Mouse (Mus musculus) heart, adult 18-20 months (tissue): ENCODE measurements around the gene Iqsec1. TPM values are rescaled to one million over a fixed set of nuclear protein-coding genes. Genes with fewer than 3 reads are reported as not detected.

Experiments used
- DNase-seq, 2 experiments: peaks; one replicate each; pipeline ENCODE4 v3.0.0; 2021 to 2022; ENCODE audit warnings: mixed read lengths in 1 of 2
- total RNA-seq, 2 experiments: library from RNA; stranded (reverse); gene quantifications; 2 replicates each; pipeline ENCODE4 v1.2.3; 2021

Iqsec1 gene
- total RNA-seq, 2 experiments from 2014 or later = 133 to 153 TPM

GRCm38 (mm10) chr6:90969341-90969871 lies 19.1 kb downstream of the Iqsec1 start:
- no peak for DNase-seq

DNA sequence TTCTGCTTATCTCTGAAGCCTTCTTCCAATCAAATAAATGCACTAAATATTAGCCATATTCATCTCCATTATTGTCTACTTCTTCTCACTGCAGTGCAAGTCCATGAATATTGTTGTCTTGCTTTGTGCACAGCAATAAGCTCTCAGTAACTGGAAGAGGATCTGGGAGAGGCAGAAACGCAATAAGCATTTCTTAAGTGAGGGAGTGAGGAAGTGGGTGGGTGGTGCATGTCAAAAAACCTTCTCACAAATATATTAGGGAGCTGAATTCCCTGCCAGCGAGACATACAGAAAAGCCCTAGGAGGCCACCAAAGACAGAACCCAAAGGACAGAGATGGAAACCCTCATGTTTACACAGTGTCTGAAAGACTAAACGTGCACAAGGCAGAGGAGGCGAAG lies 35.1 kb downstream of the Iqsec1 start:
- DNase-seq = no peak

- DNase-seq = no peak
These were observed 37.5 kb downstream of the Iqsec1 start for GRCm38 (mm10) chr6:90950936-90951335.

- no peak for DNase-seq
These were observed 40.4 kb downstream of the Iqsec1 start for GRCm38 (mm10) chr6:90948097-90948496.

- DNase-seq = peak in 1 of 2 experiments; percentile 4
These were observed 42.8 kb downstream of the Iqsec1 start for GRCm38 (mm10) chr6:90945560-90946230.

DNA sequence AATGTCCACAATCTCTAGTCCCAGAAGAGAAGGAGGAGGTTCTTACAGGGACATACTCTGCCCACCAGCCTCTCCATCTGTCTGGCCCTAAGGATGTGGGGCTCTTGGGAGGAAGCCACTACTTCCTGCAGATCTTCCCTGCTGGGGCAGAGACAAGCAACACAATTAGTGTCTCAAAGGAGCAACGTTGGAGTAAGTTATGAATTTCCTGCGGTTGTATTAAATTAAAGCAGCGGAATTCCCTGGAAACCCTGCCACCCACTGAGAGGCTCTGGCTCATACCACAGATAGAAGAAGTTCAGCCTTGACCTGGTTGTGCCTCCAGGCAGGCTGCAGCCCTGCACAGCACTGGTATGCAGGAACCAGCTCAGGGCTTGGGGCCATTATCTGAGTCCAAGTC lies 47.2 kb downstream of the Iqsec1 start:
- no peak for DNase-seq

- DNase-seq = no peak
These were observed 54.8 kb downstream of the Iqsec1 start for GRCm38 (mm10) chr6:90933656-90934055.

GRCm38 (mm10) chr6:90928806-90929205 lies 59.7 kb downstream of the Iqsec1 start:
- DNase-seq = no peak

- peak; percentile 39 to 50 for DNase-seq
These were observed 63.0 kb downstream of the Iqsec1 start for GRCm38 (mm10) chr6:90925472-90925871.

DNA sequence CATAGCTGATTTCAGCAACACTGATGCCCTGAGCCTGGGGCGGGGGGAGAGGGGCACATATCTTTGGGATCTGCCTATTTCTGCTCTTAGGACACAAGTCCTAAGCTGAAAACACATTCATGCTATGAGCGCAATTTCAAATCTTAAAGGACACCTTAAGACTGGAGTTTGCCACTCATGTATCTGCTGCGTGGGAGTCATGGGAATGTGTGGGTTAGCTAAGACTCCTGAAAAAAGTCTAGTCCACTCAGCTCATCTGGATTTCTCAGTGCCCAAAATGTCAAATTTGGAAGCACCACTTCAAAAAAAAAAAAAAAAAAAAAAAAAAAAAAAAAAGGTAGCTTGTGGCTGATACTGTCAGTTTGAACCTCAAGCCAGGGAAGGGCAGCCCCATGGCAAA lies 63.7 kb downstream of the Iqsec1 start:
- DNase-seq = no peak

- no peak for DNase-seq
These were observed 64.1 kb downstream of the Iqsec1 start for GRCm38 (mm10) chr6:90924379-90924778.

- no peak for DNase-seq
These were observed 67.1 kb downstream of the Iqsec1 start for GRCm38 (mm10) chr6:90921259-90921946.

DNA sequence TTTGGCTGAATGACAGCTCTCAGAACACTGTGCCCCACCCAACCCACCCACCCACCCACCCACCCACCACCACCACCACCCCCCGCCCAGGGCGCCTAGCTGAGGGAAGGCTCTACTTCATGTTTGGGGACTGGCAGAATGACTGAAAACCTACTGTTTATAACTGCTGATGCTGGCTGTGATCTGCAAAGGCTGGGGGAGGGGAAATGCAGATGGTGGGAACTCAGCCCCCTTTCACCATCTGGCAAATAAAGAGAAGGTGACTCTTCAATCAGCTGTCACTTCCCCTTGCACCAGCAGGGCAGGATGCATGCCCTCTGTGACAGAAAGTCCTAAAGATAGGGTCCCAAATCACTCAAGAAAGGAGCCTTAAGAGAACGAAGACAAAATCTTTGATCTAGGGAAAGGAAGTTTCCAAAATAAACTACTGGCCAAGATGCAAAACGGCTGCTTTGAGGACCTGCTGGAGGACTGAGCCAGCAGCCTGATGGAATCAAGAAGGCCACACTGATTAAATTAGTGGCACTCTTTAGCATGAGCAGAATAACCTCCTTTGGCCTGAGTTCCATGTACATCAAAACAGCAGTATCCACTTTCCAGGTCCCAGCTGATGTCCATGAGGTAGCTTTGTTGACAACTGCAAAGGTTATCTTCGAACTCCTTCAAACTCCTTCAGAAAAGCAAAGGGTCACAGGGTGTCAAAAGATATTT lies 67.8 kb downstream of the Iqsec1 start:
- no peak for DNase-seq

DNA sequence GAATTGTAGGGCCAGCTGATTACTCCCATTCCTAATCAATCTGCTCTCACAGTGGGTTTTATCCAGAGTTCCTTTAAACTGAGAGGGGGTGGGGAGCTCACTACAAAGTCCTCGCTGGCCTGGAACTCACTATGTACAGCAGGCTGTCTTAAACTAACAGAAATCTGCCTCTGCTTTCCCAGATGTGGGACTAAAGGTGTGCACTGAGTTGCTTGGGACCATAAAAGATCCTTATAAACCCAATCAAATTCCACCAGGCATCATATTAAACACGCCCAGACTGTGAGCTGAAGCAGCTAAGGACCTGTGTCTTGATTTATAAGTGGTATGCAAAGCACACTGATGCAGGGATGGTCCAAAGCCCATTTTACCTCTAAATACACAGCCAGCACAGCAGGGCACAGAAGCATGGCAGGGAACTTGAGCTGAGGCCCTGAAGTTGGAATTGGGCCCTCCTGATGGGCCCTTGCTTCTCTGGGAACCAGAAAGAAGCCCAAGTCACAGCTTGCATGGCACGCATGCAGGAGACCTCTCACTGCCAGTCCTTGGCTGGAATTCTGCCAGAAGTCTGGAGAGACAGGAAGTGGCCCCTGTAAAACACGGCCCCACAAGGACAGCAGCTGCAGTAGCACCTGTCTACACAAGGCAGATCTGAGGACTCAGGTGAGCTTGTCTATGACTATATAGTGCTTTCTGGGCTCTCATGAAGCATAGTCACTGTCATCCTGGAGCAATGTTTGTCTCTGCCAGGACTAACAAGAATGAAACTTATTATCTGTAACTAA lies 68.7 kb downstream of the Iqsec1 start:
- DNase-seq = no peak

GRCm38 (mm10) chr6:90915585-90915984 lies 72.9 kb downstream of the Iqsec1 start:
- DNase-seq = no peak

DNA sequence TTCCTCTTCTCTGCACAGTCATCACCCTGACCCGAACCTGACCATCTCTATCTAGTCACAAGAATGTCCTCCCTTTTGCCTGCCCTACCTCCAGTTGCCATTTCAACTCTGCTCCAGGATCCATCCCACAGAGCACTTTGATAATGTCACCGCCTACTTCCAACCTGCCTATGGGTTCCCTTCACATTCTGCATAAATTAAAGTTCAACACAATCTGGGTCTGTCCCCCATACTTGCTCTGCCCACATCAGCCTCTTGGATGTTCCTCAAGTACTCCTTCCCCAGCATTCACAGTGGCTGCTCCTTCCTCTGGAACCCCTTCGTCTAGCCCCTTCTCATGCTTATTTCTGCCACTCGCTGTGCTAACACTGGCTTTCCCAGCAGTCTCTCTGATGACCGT lies 74.7 kb downstream of the Iqsec1 start:
- no peak for DNase-seq

GRCm38 (mm10) chr6:90912768-90913167 lies 75.7 kb downstream of the Iqsec1 start:
- no peak for DNase-seq

DNA sequence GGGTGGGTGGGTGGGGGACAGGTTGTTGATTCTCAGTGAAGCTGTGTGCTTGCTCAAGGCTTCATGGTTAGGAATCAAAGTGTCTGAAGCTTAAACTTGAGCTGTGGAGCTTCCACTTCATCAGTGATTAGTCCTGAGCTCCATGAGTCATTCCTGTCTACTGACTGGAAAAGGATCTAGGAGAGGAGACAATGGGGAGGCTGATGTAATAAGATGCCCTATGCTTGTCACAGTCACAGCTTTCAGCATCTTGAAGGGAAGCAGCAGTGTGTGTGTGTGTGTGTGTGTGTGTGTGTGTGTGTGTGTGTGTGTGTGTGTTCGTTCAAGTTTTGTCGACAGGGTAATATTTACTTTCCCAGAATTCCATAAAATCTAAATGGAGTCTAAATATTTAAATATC lies 84.3 kb downstream of the Iqsec1 start:
- DNase-seq = no peak

DNA sequence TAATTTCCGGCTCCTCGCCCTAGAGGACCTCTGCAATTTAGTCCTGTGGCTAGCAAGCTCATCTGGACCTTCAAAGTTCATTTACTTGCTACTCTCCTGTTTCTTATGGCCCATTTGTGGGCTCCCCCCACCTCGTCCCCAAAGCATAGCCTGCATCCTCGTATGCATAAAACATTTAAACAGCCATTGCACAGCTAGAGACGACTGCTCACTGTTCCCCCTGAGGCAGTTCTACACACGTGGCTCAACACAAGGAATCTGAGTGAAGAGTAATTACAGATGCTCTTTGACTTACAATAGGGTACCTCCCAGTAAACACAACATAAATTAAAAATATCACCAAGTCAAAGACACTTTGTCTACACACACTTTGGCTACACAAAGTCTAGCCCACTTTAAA lies 88.2 kb downstream of the Iqsec1 start:
- no peak for DNase-seq

DNA sequence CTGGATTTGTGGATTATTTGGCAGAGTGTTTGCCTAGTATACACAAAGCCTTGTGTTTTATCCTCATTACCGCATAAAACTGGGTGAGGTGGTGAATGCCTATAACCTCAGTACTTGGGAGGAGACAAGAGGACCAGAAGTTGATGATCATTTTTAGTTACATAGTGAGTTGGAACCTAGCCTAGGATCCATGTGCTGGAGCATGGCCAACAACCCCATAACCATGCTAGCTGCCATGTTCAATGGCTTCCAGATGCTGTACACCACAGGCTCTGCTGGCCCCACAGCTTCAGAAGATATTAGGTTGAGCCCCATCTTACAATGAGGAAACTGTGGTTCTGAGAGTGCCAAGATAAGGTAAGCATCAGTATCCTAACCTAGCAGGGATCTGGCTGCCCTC lies 89.2 kb downstream of the Iqsec1 start:
- DNase-seq = no peak

DNA sequence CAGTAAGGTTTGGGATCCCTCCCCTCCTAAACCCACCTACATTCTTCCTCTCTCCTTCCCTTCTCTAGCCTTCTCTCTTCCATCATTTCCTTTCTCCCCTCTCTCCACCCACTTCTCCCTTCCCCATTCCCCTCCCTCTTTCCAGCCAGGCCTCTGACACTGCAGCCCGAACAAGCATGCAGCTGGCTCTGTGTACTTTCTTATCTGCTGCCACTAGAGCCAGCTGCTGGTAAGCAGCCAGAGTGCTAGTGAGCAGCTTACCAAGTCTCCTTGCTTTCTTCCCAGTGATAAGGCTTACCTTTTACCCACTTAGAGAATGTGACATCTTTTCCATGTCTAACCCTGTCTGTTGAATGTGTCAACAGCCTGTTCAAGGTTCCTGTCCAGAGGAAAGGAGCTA lies 90.4 kb downstream of the Iqsec1 start:
- peak; percentile 44 to 61 for DNase-seq

GRCm38 (mm10) chr6:90892401-90892800 lies 96.1 kb downstream of the Iqsec1 start:
- DNase-seq = no peak
